Mouse (Mus musculus) G1E (cell line): ENCODE results near the gene Hipk2.

Experiments used
- CTCF ChIP-seq: IDR thresholded peaks from 2 replicates; pipeline ENCODE4 v1.5.1; 2012; ENCODE audit warnings: low read depth, low read length, inconsistent platforms, mixed read lengths
- GATA1 ChIP-seq: IDR thresholded peaks from 2 replicates; pipeline ENCODE4 v1.6.1; 2012; ENCODE audit warnings: borderline replicate concordance, low read length, inconsistent platforms, mixed read lengths
- GATA2 ChIP-seq: IDR thresholded peaks from 2 replicates; pipeline ENCODE4 v1.6.1; 2012; ENCODE audit warnings: low read depth, low read length, inconsistent platforms, borderline replicate concordance
- POLR2AphosphoS5 ChIP-seq: IDR thresholded peaks from 2 replicates; pipeline ENCODE4 v1.6.1; 2012; ENCODE audit warnings: low read depth, low read length, inconsistent platforms; ENCODE audit not compliant: insufficient replicate concordance
- TAL1 ChIP-seq: conservative IDR thresholded peaks from 2 replicates; pipeline ENCODE4 v1.6.1; 2012; ENCODE audit warnings: low read depth, low read length, inconsistent platforms, mixed read lengths

DNA sequence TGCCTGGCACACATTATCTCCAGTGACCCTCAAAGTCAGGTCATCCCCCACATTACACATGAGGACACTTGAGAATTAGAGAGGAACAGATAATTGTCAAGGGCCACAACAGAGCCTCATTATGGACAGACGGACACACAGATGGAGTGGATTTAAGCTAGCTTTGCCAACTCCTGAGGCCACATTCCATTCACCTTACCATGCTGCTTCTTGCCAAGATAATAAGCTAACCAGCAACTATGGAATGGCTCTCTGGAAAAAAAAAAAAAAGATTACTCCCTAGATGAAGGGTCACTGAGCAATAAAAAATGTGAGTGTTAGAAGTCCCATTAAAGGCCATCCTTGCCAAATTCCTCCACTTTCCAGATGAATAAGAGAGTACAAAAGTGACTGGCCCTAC is 30.8 kb downstream of the Hipk2 start:
- TF ChIP-seq CTCF, result no peak
- TF ChIP-seq GATA1, result no peak
- no peak for TF ChIP-seq POLR2AphosphoS5
- no peak for TF ChIP-seq TAL1
- no peak for TF ChIP-seq GATA2
